Mouse (Mus musculus): ENCODE results near the gene Camk2d. TPM values are rescaled to one million over a fixed set of nuclear protein-coding genes. Genes with fewer than 3 reads are reported as not detected.

The Camk2d gene
- polyA plus RNA-seq, 2 experiments from 2014 or later: 62.2 to 75.6 TPM

DNA sequence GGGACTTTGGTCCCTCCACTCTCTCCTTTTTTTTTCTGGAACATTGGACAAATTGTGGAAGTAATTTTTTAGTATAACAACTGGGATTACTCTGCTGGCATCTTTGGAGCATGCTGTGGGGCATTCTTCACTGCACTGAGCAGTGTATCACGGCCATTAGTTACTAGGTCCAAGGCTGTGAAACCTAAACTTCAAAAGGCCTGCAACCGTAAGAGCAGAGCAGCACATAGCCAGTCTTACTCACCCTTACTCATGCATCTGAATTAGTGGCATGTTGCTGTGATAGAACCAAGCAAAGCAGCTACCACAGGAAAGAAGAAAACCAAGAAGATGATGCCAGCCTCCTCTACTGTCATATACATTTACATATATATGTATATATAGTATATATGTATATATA lies 95.5 kb downstream of the Camk2d start:
- ATAC-seq: no peak

GRCm38 (mm10) chr3:126692797-126693196 lies 96.7 kb downstream of the Camk2d start:
- no peak for ATAC-seq

- ATAC-seq: peak; percentile 67
Measured at GRCm38 (mm10) chr3:126693302-126693701, 97.2 kb downstream of the Camk2d start.

GRCm38 (mm10) chr3:126695456-126696293 lies 99.6 kb downstream of the Camk2d start:
- ATAC-seq: no peak

GRCm38 (mm10) chr3:126696620-126697019 lies 100.5 kb downstream of the Camk2d start:
- ATAC-seq: no peak

DNA sequence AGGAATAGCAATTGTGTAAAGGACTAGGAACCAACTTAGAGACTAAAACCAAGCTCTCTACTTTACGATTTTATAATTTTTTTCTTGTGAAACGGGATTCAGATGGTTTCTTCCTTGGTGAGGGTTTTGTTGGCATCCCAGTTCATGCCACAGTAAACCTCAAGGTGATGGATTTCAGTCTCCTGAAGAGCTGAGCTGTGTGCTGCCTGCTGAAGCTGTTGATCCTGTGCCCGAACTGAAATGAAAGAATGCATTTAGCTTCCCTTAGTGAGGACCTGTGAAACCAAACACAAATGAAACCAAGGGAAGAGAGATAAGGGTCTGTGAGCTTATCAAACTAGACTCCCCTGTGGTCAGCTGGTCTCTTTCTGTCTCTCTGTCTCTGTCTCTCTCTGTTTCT lies 103.6 kb downstream of the Camk2d start:
- no peak for ATAC-seq

DNA sequence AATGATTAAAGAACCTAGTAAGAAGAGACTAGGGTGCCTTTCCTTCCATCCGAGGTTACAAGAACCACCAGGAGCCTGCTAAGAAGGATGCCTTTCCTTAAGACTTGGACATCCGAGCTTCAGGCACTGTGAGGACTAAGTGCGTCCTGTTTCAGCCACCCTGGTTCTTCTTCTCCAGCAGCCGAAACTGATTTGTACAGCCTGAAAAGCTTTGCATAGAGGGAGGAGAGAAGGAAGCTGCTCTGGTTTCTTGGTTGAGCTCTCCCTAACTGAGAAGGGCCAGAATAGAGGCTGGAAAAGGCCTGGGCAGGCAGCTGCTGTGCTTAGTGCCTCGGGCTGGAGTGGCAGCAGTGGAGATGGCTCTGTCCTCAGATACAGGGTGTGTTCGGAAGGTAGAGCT lies 105.0 kb downstream of the Camk2d start:
- no peak for ATAC-seq

- ATAC-seq: no peak
Measured at GRCm38 (mm10) chr3:126701586-126701985, 105.5 kb downstream of the Camk2d start.

- no peak for ATAC-seq
Measured at GRCm38 (mm10) chr3:126705490-126705889, 109.4 kb downstream of the Camk2d start.

DNA sequence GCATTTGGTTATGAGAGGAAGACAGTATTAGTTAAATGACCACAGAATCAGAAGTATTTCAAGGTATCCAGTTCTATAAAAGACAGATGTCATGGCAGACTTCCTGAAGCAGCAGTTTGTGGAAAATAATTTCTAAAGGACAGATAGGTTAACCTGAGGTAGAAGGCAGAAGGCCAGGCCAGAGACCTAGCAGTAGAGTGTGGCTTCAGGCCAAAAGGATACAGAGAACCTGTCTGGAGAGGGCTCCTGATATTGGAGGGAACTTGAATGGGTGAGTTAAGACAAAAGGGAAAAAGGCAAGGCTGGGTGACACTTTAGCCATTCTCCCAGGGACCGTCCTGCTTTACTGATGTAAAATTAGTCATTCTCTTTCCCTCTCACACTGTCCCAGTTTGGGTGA lies 118.2 kb downstream of the Camk2d start:
- ATAC-seq: no peak

GRCm38 (mm10) chr3:126723021-126723449 lies 126.9 kb downstream of the Camk2d start:
- ATAC-seq: no peak

DNA sequence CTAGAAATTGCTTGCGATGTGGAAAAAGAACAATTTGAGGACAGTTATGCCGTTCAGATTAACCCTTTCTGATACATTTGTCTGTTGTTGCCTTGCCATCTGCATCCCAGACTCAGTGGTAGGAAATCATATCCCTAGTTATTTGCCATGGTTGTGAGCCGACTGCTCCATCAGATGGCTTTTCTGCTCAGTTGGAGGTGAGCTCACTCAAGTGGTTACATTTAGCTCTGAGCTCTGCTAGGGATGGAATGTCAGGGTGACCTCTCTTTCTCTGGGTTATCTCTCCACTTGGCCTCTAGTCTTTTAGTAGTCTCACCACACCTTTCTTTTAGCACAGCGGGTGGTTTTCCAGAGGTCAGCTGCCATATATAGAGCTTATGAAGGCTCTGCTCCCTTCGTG lies 127.4 kb downstream of the Camk2d start:
- ATAC-seq: no peak

DNA sequence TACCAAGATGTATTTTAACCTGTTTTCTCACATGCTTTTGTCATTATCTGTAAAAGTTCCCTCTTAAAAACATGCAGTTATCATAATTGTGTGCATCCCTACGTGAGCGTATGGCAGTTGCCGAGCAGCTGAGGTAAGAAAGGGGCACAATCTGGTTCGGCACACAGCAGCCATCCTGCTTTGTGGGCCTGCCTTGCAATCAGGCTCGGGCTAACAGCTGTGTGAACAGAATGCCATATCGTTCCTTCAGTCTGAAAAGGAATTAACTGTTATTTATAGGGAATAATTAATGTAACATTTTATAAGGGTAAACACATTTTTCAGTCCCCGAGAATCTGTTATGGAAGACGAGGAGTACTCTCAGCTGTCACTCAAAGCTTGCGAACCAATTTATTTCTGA lies 129.5 kb downstream of the Camk2d start:
- ATAC-seq: no peak

DNA sequence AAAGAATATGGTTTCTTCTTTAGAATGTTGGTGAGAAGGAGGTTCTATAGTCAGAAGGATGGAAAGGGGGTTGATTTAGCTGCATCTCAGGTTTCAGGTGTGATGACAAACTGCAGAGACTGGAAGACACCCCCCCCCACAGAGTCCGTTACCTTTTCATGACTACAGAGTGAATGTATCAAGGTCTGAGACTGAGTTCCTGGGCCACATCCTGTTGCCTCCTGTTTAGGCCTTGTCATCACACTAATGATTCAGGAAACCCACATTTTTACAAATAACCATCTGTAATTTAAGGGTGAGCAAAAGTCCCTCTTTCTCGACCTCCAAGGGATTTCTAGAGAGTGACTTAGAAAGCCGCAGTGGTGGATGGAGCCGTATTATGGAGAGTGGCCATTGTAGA lies 131.3 kb downstream of the Camk2d start:
- peak; percentile 84 for ATAC-seq

GRCm38 (mm10) chr3:126730411-126730810 lies 134.3 kb downstream of the Camk2d start:
- ATAC-seq: no peak

DNA sequence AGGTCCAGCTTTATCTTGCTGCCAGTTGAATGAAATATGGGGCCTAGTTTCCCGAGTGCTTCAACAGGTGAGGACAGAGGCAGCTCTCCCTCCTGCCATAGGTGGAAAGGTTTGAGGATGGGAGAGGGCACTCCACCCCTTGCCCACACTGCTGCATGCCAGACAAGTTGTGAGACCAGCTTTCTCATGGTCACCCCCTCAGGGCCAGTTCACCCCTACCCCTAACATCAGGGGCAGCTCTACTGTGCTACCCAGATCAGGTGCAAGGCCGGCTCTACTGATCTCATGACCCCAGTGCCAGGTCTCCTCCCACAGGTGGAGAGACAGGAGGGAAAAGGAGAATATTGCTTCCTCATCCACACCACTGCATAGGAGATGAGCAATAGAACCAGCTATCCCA lies 136.2 kb downstream of the Camk2d start:
- ATAC-seq: no peak

DNA sequence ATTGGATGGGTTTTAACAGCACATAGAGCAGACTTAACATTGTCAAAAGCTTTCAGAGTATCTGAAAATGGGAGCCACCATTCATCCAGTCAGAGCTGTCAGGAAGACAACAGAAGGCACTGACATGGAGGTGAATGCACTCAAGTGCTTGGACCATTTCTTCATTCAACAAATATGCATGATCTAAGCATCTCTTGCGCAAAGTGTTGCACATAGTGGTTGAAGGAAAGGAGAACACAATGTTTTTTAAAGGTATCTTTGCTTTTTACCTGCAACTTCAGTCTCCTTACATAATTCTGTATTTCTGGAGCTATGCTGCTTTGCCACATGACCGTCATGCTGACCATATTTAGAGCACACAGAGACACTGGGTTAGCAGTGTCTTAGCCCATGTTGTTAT lies 138.4 kb downstream of the Camk2d start:
- ATAC-seq: no peak

- ATAC-seq: no peak
Measured at GRCm38 (mm10) chr3:126735211-126735610, 139.1 kb downstream of the Camk2d start.

DNA sequence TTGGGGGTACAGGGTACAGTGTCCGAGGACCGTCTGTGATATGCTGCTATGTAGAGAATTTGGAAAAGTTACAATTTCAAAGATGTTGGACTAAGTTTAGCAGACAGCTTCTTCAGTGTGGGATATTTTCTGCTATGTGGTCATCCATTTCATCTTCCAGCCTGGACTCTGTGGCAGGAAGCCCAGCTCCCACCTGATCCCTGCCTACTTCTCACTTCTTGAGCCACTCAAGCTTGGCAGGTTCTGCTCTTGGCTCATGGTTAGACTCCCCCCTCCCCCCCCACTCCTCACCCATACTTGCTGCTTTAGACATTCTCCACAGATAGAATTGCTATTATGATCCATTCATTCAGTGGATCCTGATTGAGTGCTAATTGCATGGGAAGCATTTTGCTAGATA lies 141.0 kb downstream of the Camk2d start:
- ATAC-seq: no peak

DNA sequence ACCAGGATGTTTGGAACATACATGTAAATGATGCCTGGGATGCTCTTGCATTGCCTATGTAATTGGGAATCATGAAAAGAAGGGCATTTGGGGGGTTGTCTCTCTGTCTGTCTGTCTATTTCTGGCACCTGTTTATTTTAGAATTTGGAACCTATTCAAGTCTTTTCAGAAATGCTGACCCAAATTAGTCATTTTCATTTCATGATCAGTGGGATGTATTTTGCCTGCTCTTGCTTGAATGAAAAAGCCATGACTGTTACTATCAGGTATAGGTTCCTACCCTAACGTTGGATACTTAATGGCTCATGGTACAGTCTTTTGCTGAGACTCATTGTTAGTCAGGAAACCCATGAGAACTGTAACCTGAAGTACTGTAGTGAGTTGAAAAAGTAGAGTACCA lies 144.0 kb downstream of the Camk2d start:
- ATAC-seq: no peak

DNA sequence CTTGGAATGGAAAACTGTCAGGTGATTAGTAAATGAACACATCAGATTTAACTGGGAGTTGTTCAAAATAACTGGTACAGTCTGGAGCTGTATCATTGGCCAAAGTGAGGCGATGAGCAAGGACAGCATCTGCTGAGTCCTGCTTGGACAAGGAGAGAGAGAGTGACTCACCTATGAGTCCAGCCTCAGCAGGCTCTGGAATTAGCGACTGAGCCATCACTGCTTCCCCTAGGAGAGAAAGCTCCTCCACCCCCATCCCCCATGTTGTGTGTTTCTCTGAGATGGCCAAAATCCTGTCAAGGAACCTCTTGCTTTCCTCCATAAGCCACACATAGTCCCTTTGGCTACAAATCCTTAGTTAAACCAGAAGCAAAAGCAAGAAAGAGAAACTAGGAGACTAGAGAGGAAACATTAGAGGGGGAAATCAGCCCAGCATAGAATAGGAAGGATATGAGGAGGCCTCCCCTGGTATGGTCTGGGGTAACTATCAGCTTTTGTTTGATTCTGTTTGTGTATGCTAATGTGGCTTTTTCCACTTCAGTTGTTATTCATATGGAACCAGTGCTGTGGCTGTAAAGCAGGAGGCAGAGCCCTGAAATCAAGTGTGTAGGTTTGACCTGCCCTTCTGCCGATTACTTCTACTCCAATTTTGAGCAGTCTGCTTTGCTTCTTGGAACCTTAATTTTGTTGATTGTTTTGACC lies 148.5 kb downstream of the Camk2d start:
- peak; percentile 27 for ATAC-seq

DNA sequence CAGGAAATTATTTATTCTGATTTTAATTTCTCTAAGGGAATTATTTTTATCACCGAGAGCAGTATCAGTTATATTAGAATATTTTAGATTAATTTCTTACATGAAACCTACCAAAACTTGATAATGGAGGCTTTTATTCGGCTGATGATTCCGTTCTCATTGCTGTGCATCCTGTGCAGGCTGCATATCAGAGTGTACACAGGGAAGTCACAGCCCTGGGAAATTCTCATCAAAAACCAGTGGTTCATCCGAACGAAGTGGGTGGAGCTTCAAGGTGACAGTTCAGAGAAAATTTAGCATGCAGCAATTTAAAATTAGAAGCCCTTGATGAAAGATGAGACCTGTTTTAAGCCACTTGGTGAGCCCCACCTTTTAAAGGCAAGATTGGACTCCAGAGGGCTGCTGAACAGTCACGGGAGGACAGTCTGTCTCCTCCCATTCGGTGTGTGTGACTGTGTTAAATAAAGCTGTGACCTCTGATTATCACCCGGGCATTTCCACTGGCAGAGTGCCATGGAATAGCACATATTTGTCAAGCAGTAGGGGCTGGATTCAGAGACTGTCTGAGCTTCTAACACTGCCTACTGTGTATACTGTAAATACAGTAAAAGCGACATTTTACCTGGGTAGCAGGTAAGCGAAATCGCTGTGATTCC lies 150.2 kb downstream of the Camk2d start:
- no peak for ATAC-seq

DNA sequence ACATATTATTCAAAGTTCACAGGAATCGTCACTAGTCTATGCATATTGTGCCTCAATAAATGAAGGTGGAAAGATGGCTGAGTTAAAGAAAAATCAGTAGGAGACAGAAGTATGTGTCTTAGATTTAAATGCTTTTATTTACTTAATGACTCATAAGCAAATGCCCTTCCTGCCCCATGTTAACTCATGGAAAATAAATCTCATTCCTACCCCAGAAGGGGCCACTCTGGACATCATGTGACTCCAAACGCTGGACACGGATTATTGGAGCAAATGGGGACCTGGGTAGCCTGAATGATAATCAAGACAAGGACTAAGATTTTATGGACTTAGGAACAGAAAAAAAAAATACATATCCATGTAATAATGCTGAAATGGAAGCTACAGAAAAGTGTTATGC lies 151.5 kb downstream of the Camk2d start:
- no peak for ATAC-seq
